Mouse (Mus musculus): Measurements from ENCODE around the gene F11.

- no peak for TF ChIP-seq EP300 (IDR thresholded peaks at IDR 0.05)
- TF ChIP-seq CTCF (IDR thresholded peaks at IDR 0.05), result no peak
Measured at GRCm38 (mm10) chr8:45262851-45263250, 1.0 kb upstream of the F11 start.

Measured in lung, postnatal 0 days (tissue).